ENCODE assay signal across 18 mouse cellular contexts in the genomic region with DNA sequence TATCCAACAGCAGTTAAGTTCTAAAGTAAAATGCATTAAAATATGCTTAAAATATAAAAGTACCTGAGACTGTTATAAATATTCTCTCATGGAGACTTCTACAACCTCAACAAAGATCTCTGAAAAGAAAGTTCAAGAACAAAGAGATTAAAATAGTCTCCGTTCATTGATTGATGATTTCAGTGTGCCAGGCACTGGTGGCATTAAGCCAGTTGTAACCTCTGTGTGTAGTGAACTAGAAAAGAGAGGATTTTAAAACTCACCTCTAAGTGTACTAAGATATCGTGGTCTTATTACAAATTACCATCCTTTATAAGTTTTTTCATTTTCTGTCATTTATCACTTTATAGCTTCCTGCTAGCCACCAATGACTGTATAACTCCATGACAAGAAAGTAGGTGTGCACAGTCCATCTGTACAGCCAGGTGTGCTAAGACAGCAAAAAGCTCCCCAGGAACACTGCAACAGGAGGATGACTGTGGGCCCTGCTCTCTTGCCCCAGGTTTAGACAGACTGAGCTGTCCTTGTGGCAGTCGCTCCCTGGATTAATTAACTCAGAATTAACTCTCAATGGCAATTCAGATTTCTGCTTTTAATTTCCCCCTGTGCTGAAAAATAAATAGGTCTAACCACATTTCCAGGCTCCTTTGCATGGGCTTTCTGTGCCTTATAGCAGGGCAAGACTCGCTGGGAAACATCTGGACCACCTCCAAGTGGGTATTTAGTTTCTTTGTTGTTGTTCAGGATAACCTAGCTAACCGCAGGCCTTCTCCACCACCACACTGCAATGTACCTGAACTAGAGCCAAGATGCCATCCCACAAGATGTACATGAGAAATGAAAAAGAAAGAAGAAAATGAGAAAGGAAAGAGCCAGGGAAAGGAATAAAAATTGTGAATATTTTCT.
DNase-seq lines count a peak whose midpoint lies in the region; ATAC-seq and TF ChIP-seq lines count a peak whose summit lies in the region.
"Had no signal": no experiment of that assay in that cellular context is flagged by ENCODE, and none has a peak within 500 bp of the region (broad histone marks: within the 10 kb centered on the region; RNA-seq: fewer than 3 reads in every experiment).

No protein-coding gene starts in this region.

- no peak overlapping the region for H3K4me2 ChIP-seq in lung, embryonic 14.5 days
- no peak overlapping the region for H3K4me2 ChIP-seq in lung, postnatal 0 days (replicated peaks; ENCODE audit: low read depth, low read length)
- H3K4me2 ChIP-seq: hindbrain, embryonic 12.5 days had no signal

- no peak for TF ChIP-seq EP300 in lung, postnatal 0 days (IDR thresholded peaks at IDR 0.05)

- no peaks in the 10 kb centered on the region for H3K27me3 ChIP-seq in lung, embryonic 14.5 days (ENCODE audit: insufficient read depth, low read length)
- no peaks in the 10 kb centered on the region for H3K27me3 ChIP-seq in lung, postnatal 0 days (replicated peaks; ENCODE audit: insufficient read depth, low read length)
- no peaks in the 10 kb centered on the region for H3K27me3 ChIP-seq in limb, embryonic 10.5 days (ENCODE audit: low read depth, poor library complexity, severe bottlenecking)
- H3K27me3 ChIP-seq: hindbrain, embryonic 12.5 days had no signal

- WGBS in lung, embryonic 14.5 days, result 71% methylated on average over 5 of the region's 5 CpGs
- 71% methylated on average over 5 of the region's 5 CpGs for WGBS in lung, postnatal 0 days
- 73% methylated on average over 5 of the region's 5 CpGs for WGBS in limb, embryonic 10.5 days

- intact Hi-C loops in gastrocnemius, postnatal 14 days (cut with DNase I; ENCODE audit: low total_unique reads), result no loop called here

- ATAC-seq in lung, embryonic 14.5 days (ENCODE audit: insufficient read depth), result no peak
- ATAC-seq in lung, postnatal 0 days, result no peak
- ATAC-seq: intestine, embryonic 16.5 days; liver, postnatal 0 days; midbrain, embryonic 16.5 days had no signal

- H3K4me1 ChIP-seq in lung, embryonic 14.5 days (ENCODE audit: insufficient read depth), result no peaks in the 10 kb centered on the region
- H3K4me1 ChIP-seq in lung, postnatal 0 days (ENCODE audit: insufficient read depth, low read depth, low read length), result no peaks in the 10 kb centered on the region
- H3K4me1 ChIP-seq in limb, embryonic 10.5 days, result peaks cover 10% of the 10 kb centered on the region
- H3K4me1 ChIP-seq: hindbrain, embryonic 12.5 days had no signal

- no peak for TF ChIP-seq POLR2A in brain, embryonic 14.5 days (IDR thresholded peaks at IDR 0.05; ENCODE audit: borderline replicate concordance, extremely low read depth, insufficient read depth, insufficient read length, poor library complexity, severe bottlenecking)

- no peak overlapping the region for H3K27ac ChIP-seq in lung, embryonic 14.5 days (ENCODE audit: low read depth)
- no peak overlapping the region for H3K27ac ChIP-seq in lung, postnatal 0 days (ENCODE audit: low read length)
- H3K27ac ChIP-seq in limb, embryonic 10.5 days, result peak overlapping the region; percentile 51
- H3K27ac ChIP-seq: forebrain, embryonic 10.5 days; hindbrain, embryonic 12.5 days; stomach, postnatal 0 days had no signal

- H3K9ac ChIP-seq in lung, embryonic 14.5 days, result no peak overlapping the region
- H3K9ac ChIP-seq in lung, postnatal 0 days (replicated peaks; ENCODE audit: low read depth), result no peak overlapping the region
- H3K9ac ChIP-seq: hindbrain, embryonic 12.5 days; liver, postnatal 0 days had no signal

- H3K9me3 ChIP-seq in lung, embryonic 14.5 days (ENCODE audit: low read depth, low read length), result no peaks in the 10 kb centered on the region
- no peaks in the 10 kb centered on the region for H3K9me3 ChIP-seq in lung, postnatal 0 days (ENCODE audit: low read length)
- no peaks in the 10 kb centered on the region for H3K9me3 ChIP-seq in limb, embryonic 10.5 days (replicated peaks)
- H3K9me3 ChIP-seq: forebrain, embryonic 10.5 days; hindbrain, embryonic 12.5 days had no signal

- no peak overlapping the region for H3K4me3 ChIP-seq in lung, embryonic 14.5 days (ENCODE audit: low read depth, low read length)
- no peak overlapping the region for H3K4me3 ChIP-seq in lung, postnatal 0 days (ENCODE audit: low read depth, low read length)
- H3K4me3 ChIP-seq in limb, embryonic 10.5 days, result no peak overlapping the region
- H3K4me3 ChIP-seq: forebrain, embryonic 10.5 days; hindbrain, embryonic 12.5 days had no signal

- H3K36me3 ChIP-seq in lung, embryonic 14.5 days (ENCODE audit: insufficient read depth), result no peaks in the 10 kb centered on the region
- H3K36me3 ChIP-seq in lung, postnatal 0 days (ENCODE audit: insufficient read depth, low read length), result no peaks in the 10 kb centered on the region
- H3K36me3 ChIP-seq in limb, embryonic 10.5 days, result no peaks in the 10 kb centered on the region
- H3K36me3 ChIP-seq: forebrain, embryonic 10.5 days; G1E; hindbrain, embryonic 12.5 days had no signal

- no peak for TF ChIP-seq CTCF in lung, embryonic 14.5 days (IDR thresholded peaks at IDR 0.05; ENCODE audit: low read depth)
- no peak for TF ChIP-seq CTCF in lung, postnatal 0 days (IDR thresholded peaks at IDR 0.05)
- no peak for TF ChIP-seq CTCF in brain, embryonic 14.5 days (IDR thresholded peaks at IDR 0.05; ENCODE audit: borderline replicate concordance, extremely low read depth, insufficient read depth, insufficient read length)

- DNase-seq in lung, embryonic 14.5 days, result peak; percentile 25
- DNase-seq in lung, postnatal 0 days (ENCODE audit: low spot score), result no peak
- DNase-seq in brain, embryonic 14.5 days (ENCODE audit: low read depth), result peak; percentile 74
- DNase-seq in limb, embryonic 10.5 days (ENCODE audit: low spot score), result no peak
- no peak for DNase-seq in liver
- DNase-seq in testis, postnatal 14 days (ENCODE audit: low spot score), result no peak
- DNase-seq in gastrocnemius, postnatal 14 days, result no peak
- DNase-seq: cerebellum, adult 9-10 months; embryo, embryonic 11 days; kidney, postnatal 25 days; liver, postnatal 0 days; lung, postnatal 4 days had no signal

Comparison
In these comparisons a context has a peak if more than half of its experiments do, and no peak if none do; other contexts are left out.
1. DNase-seq: peak in lung, embryonic 14.5 days (single experiment) and brain, embryonic 14.5 days (single experiment); none in lung, postnatal 0 days (single experiment), limb, embryonic 10.5 days (single experiment), liver (single experiment), testis, postnatal 14 days (single experiment) and gastrocnemius, postnatal 14 days (single experiment).